Mouse (Mus musculus) embryonic fibroblast, embryonic 13.5 days (primary cell): ENCODE results near the gene Cage1.

ENCODE experiments used
- CTCF ChIP-seq: IDR thresholded peaks from 2 replicates; pipeline ENCODE4 v1.5.1; 2011; ENCODE audit warnings: mild to moderate bottlenecking, control low read depth, low read length, moderate library complexity, borderline replicate concordance; ENCODE audit not compliant: insufficient read depth
- POLR2A ChIP-seq: IDR thresholded peaks from 2 replicates; pipeline ENCODE4 v1.6.1; 2011; ENCODE audit warnings: low read depth, mild to moderate bottlenecking, control low read depth, low read length, moderate library complexity

DNA sequence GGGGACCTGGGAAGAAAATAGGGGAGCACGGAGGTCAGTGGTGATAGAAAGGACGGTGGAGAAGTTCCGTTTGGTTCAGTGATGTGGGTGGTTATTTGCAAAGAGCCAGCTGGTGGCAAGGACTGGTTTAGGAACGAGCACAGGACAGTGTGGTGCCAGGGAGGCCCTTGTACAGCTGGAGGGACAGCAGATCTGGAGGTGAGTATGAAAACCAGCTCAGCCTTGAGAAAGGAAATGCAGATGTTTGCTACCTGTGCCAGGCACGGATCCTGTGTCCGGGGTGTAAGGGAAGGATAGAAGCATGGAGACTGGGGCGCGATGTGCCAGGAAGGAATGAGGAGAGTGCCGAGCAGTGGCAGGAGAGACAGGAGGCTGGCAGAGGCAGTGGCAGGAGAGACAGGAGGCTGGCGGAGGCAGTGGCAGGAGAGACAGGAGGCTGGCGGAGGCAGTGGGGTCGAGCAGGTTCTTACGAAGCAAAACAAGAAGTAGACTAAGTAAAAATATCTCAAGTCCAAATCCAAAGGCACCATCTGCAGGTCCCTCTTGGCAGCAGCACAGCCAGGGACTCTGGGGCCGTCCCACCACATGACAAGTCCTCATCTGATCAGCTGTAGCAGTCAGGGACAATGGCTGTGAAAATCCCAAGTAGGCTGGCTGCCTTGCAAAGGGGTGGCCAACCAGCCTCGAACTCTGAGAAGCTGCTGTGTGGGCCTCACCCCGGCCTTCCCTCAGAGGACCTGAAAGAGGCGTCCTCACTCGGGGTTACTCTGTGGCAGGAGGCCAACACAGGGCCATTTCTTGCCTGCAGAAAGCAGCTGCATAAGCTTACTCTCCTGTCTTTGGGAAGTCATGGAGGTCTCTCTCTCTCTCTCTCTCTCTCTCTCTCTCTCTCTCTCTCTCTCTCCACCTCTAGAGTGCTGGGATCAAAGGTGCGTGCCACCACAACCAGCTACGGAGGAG lies 72.5 kb downstream of the Cage1 start:
- TF ChIP-seq POLR2A (no peak), CTCF (no peak)
